Mouse (Mus musculus) heart, postnatal 0 days (tissue): ENCODE measurements at regions not wholly inside any gene's neighbourhood (a gene's known extent, or its start where the extent isn't known, plus 50 kb on each side); places are given as distances from the start of the nearest gene placed in this dataset.

Experiments
- ATAC-seq: fragments of 200-750 bp; cut with Nextera tagmentation; 2 replicates; pipeline ENCODE4 v1.8.0; 2017; ENCODE audit warnings: low read depth, moderate number of reproducible peaks, moderate library complexity; ENCODE audit not compliant: insufficient read depth
- DNase-seq: peaks from one replicate; pipeline ENCODE4 v3.0.0-alpha.2; 2016; ENCODE audit warnings: low spot score
- H3K27ac ChIP-seq: fragments of 300-500 bp; sonication (generic); 2 replicates; pipeline ENCODE4 v1.5.1; 2014; ENCODE audit warnings: low read depth, mild to moderate bottlenecking
- H3K27me3 ChIP-seq: fragments of 300-500 bp; sonication (generic); 2 replicates; pipeline ENCODE4 v1.6.1; 2014; ENCODE audit warnings: low read length, mixed read lengths; ENCODE audit not compliant: control insufficient read depth, insufficient read depth
- H3K36me3 ChIP-seq: fragments of 300-500 bp; sonication (generic); replicated peaks from 2 replicates; pipeline ENCODE4 v1.6.1; 2014; ENCODE audit warnings: low read length, mixed read lengths; ENCODE audit not compliant: control insufficient read depth, insufficient read depth
- H3K4me1 ChIP-seq: fragments of 300-500 bp; sonication (generic); 2 replicates; pipeline ENCODE4 v1.6.1; 2014; ENCODE audit warnings: antibody characterized with exemption; ENCODE audit not compliant: control insufficient read depth, insufficient read depth
- H3K4me2 ChIP-seq: fragments of 300-500 bp; sonication (generic); 2 replicates; pipeline ENCODE4 v1.6.1; 2014; ENCODE audit warnings: low read depth, mild to moderate bottlenecking, low read length, moderate library complexity
- H3K4me3 ChIP-seq: fragments of 300-500 bp; sonication (generic); 2 replicates; pipeline ENCODE4 v1.5.1; 2014; ENCODE audit warnings: low read depth, low read length
- H3K9ac ChIP-seq: fragments of 300-500 bp; sonication (generic); replicated peaks from 2 replicates; pipeline ENCODE4 v1.6.1; 2014; ENCODE audit warnings: low read depth, low read length, mixed read lengths
- H3K9me3 ChIP-seq: fragments of 300-500 bp; sonication (generic); replicated peaks from 2 replicates; pipeline ENCODE4 v1.6.1; 2016; ENCODE audit warnings: low read length; ENCODE audit not compliant: control insufficient read depth
- CTCF ChIP-seq: IDR thresholded peaks from 2 replicates; pipeline ENCODE4 v1.5.1; 2016; ENCODE audit warnings: antibody characterized with exemption, control low read depth, low read depth
- EP300 ChIP-seq: IDR thresholded peaks from 2 replicates; pipeline ENCODE4 v1.6.1; 2016; ENCODE audit warnings: antibody characterized with exemption, low read depth
- WGBS: fragments of 180-500 bp; shearing (Covaris S2); extraction: QIAGEN DNeasy Blood & Tissue Kit; methylation state at CpG from one replicate; pipeline ENCODE4 v1.1.7; 2014; 5-methylcytosine and 5-hydroxymethylcytosine counted together

DNA sequence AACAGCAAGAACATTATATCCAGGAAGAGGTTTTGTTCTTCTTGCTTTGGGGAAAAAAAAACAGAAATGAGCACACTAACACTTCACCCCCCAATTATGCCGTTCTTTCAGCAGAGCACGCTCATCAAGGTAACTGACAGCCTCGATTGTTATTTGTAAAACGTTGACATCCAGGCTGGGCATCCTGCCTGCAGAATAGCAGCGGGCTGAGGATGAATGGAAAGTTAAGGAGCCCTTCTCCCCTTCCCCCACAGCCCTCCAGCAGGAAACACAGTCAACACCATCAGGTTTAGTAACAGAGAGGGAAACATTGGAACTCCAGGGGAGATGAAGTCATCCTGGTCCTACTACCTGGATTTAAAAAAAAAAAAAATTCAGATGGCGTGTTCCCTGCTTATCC, 63.3 kb upstream of the Mphosph6 start:
- H3K4me1 ChIP-seq, result 0 out of 2 replicates have a peak, but pooled peaks cover under 1% of the 10 kb centered on the region

DNA sequence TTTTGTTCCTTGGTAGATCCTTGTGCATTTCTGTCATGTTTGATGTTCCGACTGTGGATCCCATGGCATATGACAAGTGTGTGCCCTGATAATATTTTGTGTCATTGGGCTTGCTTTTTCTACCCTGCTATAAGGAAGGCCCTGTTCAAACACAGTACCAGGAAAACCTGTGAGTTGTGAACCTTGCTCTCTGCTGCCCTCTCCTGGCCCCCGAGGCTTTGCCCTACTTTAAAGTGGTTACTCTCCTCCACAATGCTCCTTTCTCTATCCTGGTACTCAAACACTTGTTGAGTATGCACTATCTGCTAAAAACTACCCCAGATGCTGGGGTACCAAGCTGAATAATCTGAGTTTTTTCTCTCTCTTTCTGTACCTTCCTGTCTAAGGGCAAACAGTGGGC, 62.1 kb upstream of the Mphosph6 start:
- Histone ChIP-seq H3K4me3 (no peak overlapping the region), H3K9me3 (no peaks in the 10 kb centered on the region), H3K27ac (no peak overlapping the region), H3K27me3 (no peaks in the 10 kb centered on the region), H3K4me1 (0 out of 2 replicates have a peak, but pooled peaks cover 8% of the 10 kb centered on the region), H3K4me2 (no peak overlapping the region), H3K36me3 (no peaks in the 10 kb centered on the region), H3K9ac (no peak overlapping the region)
- TF ChIP-seq EP300, result no peak
- peak; percentile 67 for TF ChIP-seq CTCF
- DNase-seq, result peak; percentile 16
- WGBS, result 27% methylated on average over 2 of the region's 2 CpGs
- no peak for ATAC-seq

More for the DNA sequence above, 63.3 kb upstream of the Mphosph6 start:
- Histone ChIP-seq H3K27me3 (no peaks in the 10 kb centered on the region), H3K4me3 (no peak overlapping the region), H3K9me3 (no peaks in the 10 kb centered on the region), H3K36me3 (no peaks in the 10 kb centered on the region), H3K9ac (no peak overlapping the region), H3K27ac (no peak overlapping the region), H3K4me2 (no peak overlapping the region)
- no peak for TF ChIP-seq EP300
- no peak for TF ChIP-seq CTCF
- DNase-seq (no peak), ATAC-seq (no peak)
- WGBS, result 28% methylated on average over 6 of the region's 6 CpGs

DNA sequence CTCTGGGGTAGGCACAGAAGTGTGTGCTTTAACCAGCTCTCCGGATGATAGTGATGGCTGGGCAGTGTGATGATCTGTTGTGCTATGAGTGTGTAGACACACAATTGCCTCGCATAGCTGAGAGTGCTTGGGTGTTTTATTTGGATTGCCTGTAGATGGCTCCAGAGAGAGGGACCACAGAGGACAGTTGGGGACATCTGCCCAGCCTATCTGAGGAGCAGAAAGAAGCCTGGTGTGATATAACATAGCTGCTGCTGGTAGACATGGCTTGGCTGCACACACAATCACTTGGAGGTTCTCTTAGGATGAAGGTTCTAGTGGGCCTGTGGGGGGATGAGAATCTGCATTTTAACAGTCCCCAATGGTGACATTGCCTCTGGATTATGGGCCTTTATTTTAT, 60.6 kb upstream of the Mphosph6 start:
- TF ChIP-seq EP300 (no peak), CTCF (no peak)
- Histone ChIP-seq H3K4me1 (0 out of 2 replicates have a peak, but pooled peaks cover 8% of the 10 kb centered on the region), H3K9me3 (no peaks in the 10 kb centered on the region), H3K27me3 (no peaks in the 10 kb centered on the region), H3K4me3 (no peak overlapping the region), H3K36me3 (no peaks in the 10 kb centered on the region), H3K9ac (no peak overlapping the region), H3K4me2 (no peak overlapping the region), H3K27ac (no peak overlapping the region)
- 41% methylated on average over 2 of the region's 2 CpGs for WGBS
- ATAC-seq, result no peak
- no peak for DNase-seq

GRCm38 (mm10) chr8:117859734-117860133, 58.0 kb upstream of the Mphosph6 start:
- 7% methylated on average over 11 of the region's 11 CpGs for WGBS
- no peak overlapping the region for H3K4me3 ChIP-seq
- H3K36me3 ChIP-seq, result no peaks in the 10 kb centered on the region
- no peak overlapping the region for H3K27ac ChIP-seq
- H3K27me3 ChIP-seq, result no peaks in the 10 kb centered on the region
- DNase-seq (no peak), ATAC-seq (no peak)
- TF ChIP-seq EP300, result no peak
- TF ChIP-seq CTCF, result no peak
- 0 out of 2 replicates have a peak, but pooled peaks cover 8% of the 10 kb centered on the region for H3K4me1 ChIP-seq
- peak overlapping the region; percentile 33 for H3K4me2 ChIP-seq
- no peaks in the 10 kb centered on the region for H3K9me3 ChIP-seq
- no peak overlapping the region for H3K9ac ChIP-seq

GRCm38 (mm10) chr8:117859095-117859494, 57.4 kb upstream of the Mphosph6 start:
- DNase-seq, result no peak
- H3K36me3 ChIP-seq, result no peaks in the 10 kb centered on the region
- WGBS, result 62% methylated on average over 7 of the region's 7 CpGs
- no peak overlapping the region for H3K4me3 ChIP-seq
- no peaks in the 10 kb centered on the region for H3K9me3 ChIP-seq
- 0 out of 2 replicates have a peak, but pooled peaks cover 8% of the 10 kb centered on the region for H3K4me1 ChIP-seq
- no peak overlapping the region for H3K9ac ChIP-seq
- H3K4me2 ChIP-seq, result 0 out of 2 replicates have a peak overlapping the region, but pooled peaks have one; percentile 33
- no peak overlapping the region for H3K27ac ChIP-seq
- H3K27me3 ChIP-seq, result no peaks in the 10 kb centered on the region
- ATAC-seq, result no peak
- TF ChIP-seq CTCF (no peak), EP300 (no peak)

- 84% methylated on average over 13 of the region's 13 CpGs for WGBS
- Histone ChIP-seq H3K9me3 (no peaks in the 10 kb centered on the region), H3K4me2 (no peak overlapping the region), H3K36me3 (no peaks in the 10 kb centered on the region), H3K4me3 (no peak overlapping the region), H3K27ac (no peak overlapping the region), H3K4me1 (0 out of 2 replicates have a peak, but pooled peaks cover 8% of the 10 kb centered on the region), H3K9ac (no peak overlapping the region), H3K27me3 (no peaks in the 10 kb centered on the region)
- ATAC-seq (no peak), DNase-seq (no peak)
- TF ChIP-seq CTCF (no peak), EP300 (no peak)
Observed at GRCm38 (mm10) chr8:117856121-117856520, 54.4 kb upstream of the Mphosph6 start.
